Mouse (Mus musculus) midbrain, postnatal 0 days (tissue): ENCODE results near the gene Tepp. TPM values are rescaled to one million over a fixed set of nuclear protein-coding genes. Genes with fewer than 3 reads are reported as not detected.

Source experiments
- ATAC-seq: fragments of 200-750 bp; cut with Nextera tagmentation; 2 replicates; pipeline ENCODE4 v1.8.0; 2017; ENCODE audit warnings: moderate number of reproducible peaks, mild to moderate bottlenecking, moderate TSS enrichment, moderate library complexity; ENCODE audit not compliant: low FRiP score
- DNase-seq: peaks from one replicate; pipeline ENCODE4 v3.0.0-alpha.2; 2015; ENCODE audit warnings: low spot score
- H3K27ac ChIP-seq: fragments of 300-500 bp; sonication (generic); 2 replicates; pipeline ENCODE4 v1.5.1; 2014; ENCODE audit warnings: low read depth, mild to moderate bottlenecking, low read length, mixed read lengths
- H3K27me3 ChIP-seq: fragments of 300-500 bp; sonication (generic); 2 replicates; pipeline ENCODE4 v1.6.1; 2014; ENCODE audit warnings: low read length, control low read depth, mixed read lengths; ENCODE audit not compliant: insufficient read depth
- H3K36me3 ChIP-seq: fragments of 300-500 bp; sonication (generic); 2 replicates; pipeline ENCODE4 v1.6.1; 2014; ENCODE audit warnings: low read length, control low read depth, mixed read lengths; ENCODE audit not compliant: insufficient read depth
- H3K4me1 ChIP-seq: fragments of 300-500 bp; sonication (generic); 2 replicates; pipeline ENCODE4 v1.6.1; 2014; ENCODE audit warnings: mild to moderate bottlenecking, control low read depth, antibody characterized with exemption, low read length, mixed read lengths; ENCODE audit not compliant: insufficient read depth
- H3K4me2 ChIP-seq: fragments of 300-500 bp; sonication (generic); 2 replicates; pipeline ENCODE4 v1.6.1; 2014; ENCODE audit warnings: low read depth, mild to moderate bottlenecking, low read length, mixed read lengths; ENCODE audit not compliant: poor library complexity, severe bottlenecking
- H3K4me3 ChIP-seq: fragments of 300-500 bp; sonication (generic); 2 replicates; pipeline ENCODE4 v1.5.1; 2014; ENCODE audit warnings: low read depth, mild to moderate bottlenecking, low read length, moderate library complexity
- H3K9ac ChIP-seq: fragments of 300-500 bp; sonication (generic); replicated peaks from 2 replicates; pipeline ENCODE4 v1.6.1; 2014; ENCODE audit warnings: mild to moderate bottlenecking, low read length, moderate library complexity, mixed read lengths; ENCODE audit not compliant: poor library complexity, severe bottlenecking
- H3K9me3 ChIP-seq: fragments of 300-500 bp; sonication (generic); 2 replicates; pipeline ENCODE4 v1.6.1; 2016; ENCODE audit warnings: low read length, control low read depth
- CTCF ChIP-seq: IDR thresholded peaks from 2 replicates; pipeline ENCODE4 v1.5.1; 2016; ENCODE audit warnings: antibody characterized with exemption, mild to moderate bottlenecking
- WGBS: fragments of 180-500 bp; shearing (Covaris S2); extraction: QIAGEN DNeasy Blood & Tissue Kit; methylation state at CpG from one replicate; pipeline ENCODE4 v1.1.7; 2014; 5-methylcytosine and 5-hydroxymethylcytosine counted together
- polyA plus RNA-seq: library from polyadenylated mRNA; unstranded; fragments of >200 nt; fragmentation: Nextera tagmentation; extraction: Ambion mirVana; gene quantifications from 2 replicates; pipeline ENCODE4 v1.2.1, GENCODE M21; 2015
- total RNA-seq: library from RNA; depleted of rRNA; stranded (reverse); fragments of >200 nt; gene quantifications from 2 replicates; pipeline ENCODE4 v1.2.3, GENCODE M21; 2014

Gene Tepp
- total and polyA plus RNA-seq, 2 experiments from 2014 or later: 0.77 to 2.5 TPM

GRCm38 (mm10) chr8:95346643-95347545 is 36.5 kb downstream of the Tepp start:
- no peak overlapping the region for H3K27ac ChIP-seq
- DNase-seq (peak; percentile 88), ATAC-seq (peak; percentile 47)
- H3K4me2 ChIP-seq: no peak overlapping the region
- H3K27me3 ChIP-seq: no peaks in the 10 kb centered on the region
- TF ChIP-seq CTCF: peak; percentile 83
- no peaks in the 10 kb centered on the region for H3K9me3 ChIP-seq
- H3K9ac ChIP-seq: no peak overlapping the region
- peaks cover 23% of the 10 kb centered on the region for H3K36me3 ChIP-seq
- WGBS: 28% methylated on average over 8 of the region's 8 CpGs
- no peak overlapping the region for H3K4me3 ChIP-seq
- no peaks in the 10 kb centered on the region for H3K4me1 ChIP-seq

- DNase-seq (no peak), ATAC-seq (no peak)
- TF ChIP-seq CTCF: no peak
- Histone ChIP-seq H3K4me2 (no peak overlapping the region), H3K27me3 (no peaks in the 10 kb centered on the region), H3K36me3 (peaks cover 16% of the 10 kb centered on the region), H3K4me1 (no peaks in the 10 kb centered on the region), H3K27ac (no peak overlapping the region), H3K9ac (no peak overlapping the region), H3K9me3 (no peaks in the 10 kb centered on the region), H3K4me3 (no peak overlapping the region)
- WGBS: 77% methylated on average over 2 of the region's 2 CpGs
Observed at GRCm38 (mm10) chr8:95348356-95348755, 38.0 kb downstream of the Tepp start.

- no peak overlapping the region for H3K4me3 ChIP-seq
- peaks cover 10% of the 10 kb centered on the region for H3K36me3 ChIP-seq
- H3K27ac ChIP-seq: no peak overlapping the region
- WGBS: 49% methylated on average over 19 of the region's 19 CpGs
- no peak overlapping the region for H3K9ac ChIP-seq
- TF ChIP-seq CTCF: no peak
- peaks cover 4% of the 10 kb centered on the region; the same call in 1 of the 2 replicates for H3K4me1 ChIP-seq
- H3K27me3 ChIP-seq: no peaks in the 10 kb centered on the region
- H3K9me3 ChIP-seq: no peaks in the 10 kb centered on the region
- DNase-seq: peak; percentile 85
- H3K4me2 ChIP-seq: peak overlapping the region; percentile 20; the same call in 1 of the 2 replicates
- ATAC-seq: no peak
Observed at GRCm38 (mm10) chr8:95348811-95349630, 38.7 kb downstream of the Tepp start.

- no peak overlapping the region for H3K27ac ChIP-seq
- H3K9ac ChIP-seq: peak overlapping the region; percentile 73; the same call in 1 of the 2 replicates
- no peaks in the 10 kb centered on the region for H3K36me3 ChIP-seq
- peak; percentile 61 for TF ChIP-seq CTCF
- H3K9me3 ChIP-seq: no peaks in the 10 kb centered on the region
- H3K4me1 ChIP-seq: peaks cover 6% of the 10 kb centered on the region; the same call in 1 of the 2 replicates
- DNase-seq (peak; percentile 74), ATAC-seq (peak; percentile 44; the same call in 1 of the 2 replicates)
- WGBS: 3% methylated on average over 15 of the region's 15 CpGs
- peak overlapping the region; percentile 95 for H3K4me2 ChIP-seq
- peak overlapping the region; percentile 87 for H3K4me3 ChIP-seq
- H3K27me3 ChIP-seq: no peaks in the 10 kb centered on the region
Observed at GRCm38 (mm10) chr8:95351461-95351860, 41.1 kb downstream of the Tepp start.

DNA sequence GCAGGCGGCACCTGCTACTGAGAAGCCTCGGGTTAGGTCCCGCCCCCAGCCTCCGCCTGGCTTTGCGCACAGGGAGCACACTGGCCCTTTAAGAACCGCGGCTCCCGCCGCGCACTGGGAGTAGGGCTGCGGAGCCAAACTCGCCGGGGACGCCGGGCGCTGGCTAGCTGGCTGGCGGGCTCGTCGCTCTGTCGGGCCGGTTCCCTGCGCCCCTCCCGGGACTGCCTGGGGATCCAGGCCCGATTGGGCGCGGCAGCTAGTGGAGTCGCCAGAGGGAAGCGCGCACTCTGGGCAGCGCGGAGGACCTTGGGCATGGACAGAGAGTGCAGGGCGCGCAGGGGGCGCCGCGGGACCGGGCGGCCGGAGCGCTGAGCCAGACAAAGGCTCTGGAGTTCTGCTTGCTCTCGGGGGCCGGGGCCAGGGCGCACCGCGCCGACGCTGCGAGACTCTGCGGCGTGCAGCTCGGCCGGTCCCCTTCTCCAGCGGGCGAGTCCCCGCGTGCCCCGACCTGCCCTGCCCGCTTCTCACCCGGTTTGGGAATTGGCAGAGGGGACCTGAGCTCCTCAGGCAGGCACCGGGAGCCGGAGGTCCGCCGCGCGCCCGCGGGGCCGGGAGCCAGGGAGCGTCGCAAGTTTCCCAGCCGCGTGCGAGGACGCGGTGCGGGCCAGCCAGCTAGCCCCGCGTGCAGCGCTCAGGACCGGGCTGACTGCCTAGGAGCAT is 41.9 kb downstream of the Tepp start, which contains the start of gene Mmp15:
Mmp15 (plus strand) TSS at position 118 of the 720 bp plus-strand sequence.
- Histone ChIP-seq H3K27ac (peak within 1 kb of the TSS; percentile 71), H3K4me2 (peak within 1 kb of the TSS; percentile 95), H3K9me3 (no peaks in the 10 kb centered on the region), H3K36me3 (no peaks in the 10 kb centered on the region), H3K4me1 (peaks cover 7% of the 10 kb centered on the region; the same call in 1 of the 2 replicates), H3K4me3 (peak within 1 kb of the TSS; percentile 87), H3K27me3 (no peaks in the 10 kb centered on the region), H3K9ac (peak within 1 kb of the TSS; percentile 73)
- ATAC-seq (peak; percentile 63), DNase-seq (peak; percentile 69)
- WGBS: under 1% methylated on average over 76 of the region's 80 CpGs
- TF ChIP-seq CTCF: no peak; the same call in 1 of the 2 replicates
